14 mouse cellular contexts compared by ENCODE assay signal in genomic region chr12:76085956-76086905, GRCm38 (mm10).
A peak's percentile ranks its signal among the peaks of the same experiment; 100 is the strongest.
DNase-seq lines count a peak whose midpoint lies in the region; ATAC-seq and TF ChIP-seq lines count a peak whose summit lies in the region.
"Had no signal": no experiment of that assay in that cellular context is flagged by ENCODE, and none has a peak within 500 bp of the region (broad histone marks: within the 10 kb centered on the region; RNA-seq: fewer than 3 reads in every experiment).

No protein-coding gene starts in this region.

- ATAC-seq in megakaryocyte-erythroid progenitor cell, adult 5-6 weeks (replicated peaks; ENCODE audit: low FRiP score, low TSS enrichment, poor library complexity, severe bottlenecking): no peak
- no peak for ATAC-seq in hindbrain, embryonic 13.5 days (ENCODE audit: low FRiP score)
- ATAC-seq: hindbrain, embryonic 16.5 days had no signal

- peaks cover 15% of the 10 kb centered on the region for H3K4me1 ChIP-seq in cerebellum, adult 2 months (ENCODE audit: control insufficient read depth, insufficient read depth, low read length)
- peaks cover 25% of the 10 kb centered on the region for H3K4me1 ChIP-seq in hindbrain, embryonic 13.5 days (replicated peaks)

- H3K9ac ChIP-seq in hindbrain, embryonic 13.5 days: no peak overlapping the region
- H3K9ac ChIP-seq: neural tube, embryonic 12.5 days had no signal

- DNase-seq in heart, adult 11 months: peak; percentile 79
- DNase-seq in heart, postnatal 14 days: no peak
- DNase-seq in CD4-positive, CD25-positive, alpha-beta regulatory T cell, adult 2 months (ENCODE audit: low read depth, low spot score): peak; percentile 79
- peak; percentile 89 for DNase-seq in induced T-regulatory cell, adult 2 months (ENCODE audit: low read depth)
- DNase-seq in naive thymus-derived CD4-positive, alpha-beta T cell, adult 2 months (ENCODE audit: low read depth): peak; percentile 86
- DNase-seq in cerebellum, adult 2 months: no peak
- DNase-seq: cerebellum, adult 11 months; heart, adult 18-20 months had no signal

- H3K36me3 ChIP-seq in hindbrain, embryonic 13.5 days: peaks cover 36% of the 10 kb centered on the region

- intact Hi-C loops in heart, postnatal 14 days (cut with DNase I): no loop called here

- H3K27ac ChIP-seq in cerebellum, adult 2 months (ENCODE audit: insufficient read depth, low read length): no peak overlapping the region
- H3K27ac ChIP-seq in hindbrain, embryonic 13.5 days: no peak overlapping the region
- H3K27ac ChIP-seq: limb, embryonic 10.5 days; neural tube, embryonic 12.5 days had no signal

- no peak overlapping the region for H3K4me2 ChIP-seq in hindbrain, embryonic 13.5 days
- H3K4me2 ChIP-seq: neural tube, embryonic 12.5 days had no signal

- TF ChIP-seq POLR2A in cerebellum, adult 2 months (IDR thresholded peaks at IDR 0.05; ENCODE audit: borderline replicate concordance, insufficient read depth, low read length): no peak

- H3K4me3 ChIP-seq in cerebellum, adult 2 months (replicated peaks; ENCODE audit: insufficient read depth, low read depth, low read length): no peak overlapping the region
- no peak overlapping the region for H3K4me3 ChIP-seq in hindbrain, embryonic 13.5 days
- H3K4me3 ChIP-seq: erythroblast, embryonic 14.5 days; limb, embryonic 10.5 days; neural tube, embryonic 12.5 days had no signal

- no peaks in the 10 kb centered on the region for H3K27me3 ChIP-seq in cerebellum, adult 2 months (ENCODE audit: control insufficient read depth, insufficient read depth, low read length)
- no peaks in the 10 kb centered on the region for H3K27me3 ChIP-seq in hindbrain, embryonic 13.5 days
- H3K27me3 ChIP-seq: neural tube, embryonic 12.5 days had no signal

- no peak for TF ChIP-seq CTCF in cerebellum, adult 2 months (IDR thresholded peaks at IDR 0.05; ENCODE audit: borderline replicate concordance, insufficient read depth, low read depth, low read length)

- 88% methylated on average over 15 of the region's 15 CpGs for WGBS in cerebellum, adult 2 months
- WGBS in hindbrain, embryonic 13.5 days: 80% methylated on average over 15 of the region's 15 CpGs

- no peaks in the 10 kb centered on the region for H3K9me3 ChIP-seq in hindbrain, embryonic 13.5 days
- H3K9me3 ChIP-seq: limb, embryonic 10.5 days; neural tube, embryonic 12.5 days had no signal

Comparison
In these comparisons a context has a peak if more than half of its experiments do, and no peak if none do; other contexts are left out.
1. DNase-seq: peak in heart, adult 11 months (single experiment), CD4-positive, CD25-positive, alpha-beta regulatory T cell, adult 2 months (single experiment), induced T-regulatory cell, adult 2 months (single experiment) and naive thymus-derived CD4-positive, alpha-beta T cell, adult 2 months (single experiment); none in heart, postnatal 14 days (0 of 2) and cerebellum, adult 2 months (0 of 2).